Mouse (Mus musculus) lung, embryonic 14.5 days (tissue): Measurements from ENCODE around the gene Plekha4. TPM values are rescaled to one million over a fixed set of nuclear protein-coding genes. Genes with fewer than 3 reads are reported as not detected.

Experiments
- ATAC-seq: fragments of 200-750 bp; cut with Nextera tagmentation; 2 replicates; pipeline ENCODE4 v1.8.0; 2017; ENCODE audit warnings: mild to moderate bottlenecking, moderate TSS enrichment, moderate library complexity; ENCODE audit not compliant: insufficient read depth
- DNase-seq: peaks from one replicate; pipeline ENCODE4 v3.0.0-alpha.2; 2015
- H3K27ac ChIP-seq: fragments of 300-500 bp; sonication (generic); 2 replicates; pipeline ENCODE4 v1.5.1; 2014; ENCODE audit warnings: low read depth, mild to moderate bottlenecking, moderate library complexity
- H3K27me3 ChIP-seq: fragments of 300-500 bp; sonication (generic); 2 replicates; pipeline ENCODE4 v1.6.1; 2014; ENCODE audit warnings: low read length, control low read depth; ENCODE audit not compliant: insufficient read depth
- H3K36me3 ChIP-seq: fragments of 300-500 bp; sonication (generic); 2 replicates; pipeline ENCODE4 v1.6.1; 2014; ENCODE audit warnings: control low read depth; ENCODE audit not compliant: insufficient read depth
- H3K4me1 ChIP-seq: fragments of 300-500 bp; sonication (generic); 2 replicates; pipeline ENCODE4 v1.6.1; 2014; ENCODE audit warnings: antibody characterized with exemption, control low read depth; ENCODE audit not compliant: insufficient read depth
- H3K4me2 ChIP-seq: fragments of 300-500 bp; sonication (generic); 2 replicates; pipeline ENCODE4 v1.6.1; 2014; ENCODE audit warnings: mild to moderate bottlenecking
- H3K4me3 ChIP-seq: fragments of 300-500 bp; sonication (generic); 2 replicates; pipeline ENCODE4 v1.5.1; 2014; ENCODE audit warnings: low read depth, low read length
- H3K9ac ChIP-seq: fragments of 300-500 bp; sonication (generic); 2 replicates; pipeline ENCODE4 v1.6.1; 2014
- H3K9me3 ChIP-seq: fragments of 300-500 bp; sonication (generic); 2 replicates; pipeline ENCODE4 v1.6.1; 2016; ENCODE audit warnings: low read depth, low read length, control low read depth
- CTCF ChIP-seq: IDR thresholded peaks from 2 replicates; pipeline ENCODE4 v1.5.1; 2016; ENCODE audit warnings: antibody characterized with exemption, low read depth
- WGBS: fragments of 180-500 bp; shearing (Covaris S2); extraction: QIAGEN DNeasy Blood & Tissue Kit; methylation state at CpG from one replicate; pipeline ENCODE4 v1.1.7; 2014; 5-methylcytosine and 5-hydroxymethylcytosine counted together
- polyA plus RNA-seq: library from polyadenylated mRNA; unstranded; fragments of >200 nt; fragmentation: Nextera tagmentation; extraction: Ambion mirVana; gene quantifications from 2 replicates; pipeline ENCODE4 v1.2.1, GENCODE M21; 2014

The Plekha4 gene
- polyA plus RNA-seq, 1 experiment from 2014 or later = 1.9 TPM

DNA sequence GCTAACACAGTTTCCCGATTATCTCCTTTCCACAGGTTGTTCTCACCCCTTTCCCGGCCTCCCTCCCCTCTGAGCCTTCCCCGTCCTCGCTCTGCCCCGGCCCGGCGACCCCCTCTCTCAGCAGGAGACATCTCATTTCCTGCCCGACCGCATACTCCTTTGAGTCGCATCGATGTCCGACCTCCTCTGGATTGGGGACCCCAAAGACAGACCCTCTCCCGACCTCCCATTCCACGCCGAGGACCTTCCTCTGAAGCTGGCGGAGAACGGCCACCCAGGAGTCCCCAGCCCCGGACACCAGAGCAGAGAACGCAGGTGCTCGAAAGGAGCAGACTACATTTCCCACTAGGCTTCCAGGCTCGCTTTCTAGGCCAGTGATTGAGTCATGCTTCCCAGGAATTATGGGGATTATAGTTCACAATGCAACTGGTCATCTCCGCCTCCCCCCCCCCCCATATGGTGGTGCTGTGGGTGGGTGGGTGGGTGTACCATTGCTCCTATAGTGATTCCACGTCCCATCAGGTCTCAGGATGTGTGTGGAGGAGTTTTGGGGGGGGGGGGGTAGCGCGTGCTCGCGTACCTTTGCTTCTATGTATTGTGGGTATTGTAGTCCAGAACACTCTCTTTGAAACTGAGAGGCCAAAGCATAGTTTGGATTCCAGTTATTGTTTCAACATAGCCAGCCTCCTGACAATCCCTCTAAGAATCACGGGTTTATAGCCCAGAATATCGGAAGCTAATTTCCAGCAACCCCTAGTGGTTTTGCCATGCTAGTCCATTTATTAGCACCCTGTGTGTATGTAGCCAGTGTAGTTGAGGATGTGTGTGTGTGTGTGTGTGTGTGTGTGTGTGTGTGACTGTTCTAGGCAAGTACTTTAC is 12.3 kb downstream of the Plekha4 start:
- H3K4me1 ChIP-seq = peaks cover 5% of the 10 kb centered on the region; the same call in 1 of the 2 replicates
- 3% methylated on average over 29 of the region's 29 CpGs for WGBS

DNA sequence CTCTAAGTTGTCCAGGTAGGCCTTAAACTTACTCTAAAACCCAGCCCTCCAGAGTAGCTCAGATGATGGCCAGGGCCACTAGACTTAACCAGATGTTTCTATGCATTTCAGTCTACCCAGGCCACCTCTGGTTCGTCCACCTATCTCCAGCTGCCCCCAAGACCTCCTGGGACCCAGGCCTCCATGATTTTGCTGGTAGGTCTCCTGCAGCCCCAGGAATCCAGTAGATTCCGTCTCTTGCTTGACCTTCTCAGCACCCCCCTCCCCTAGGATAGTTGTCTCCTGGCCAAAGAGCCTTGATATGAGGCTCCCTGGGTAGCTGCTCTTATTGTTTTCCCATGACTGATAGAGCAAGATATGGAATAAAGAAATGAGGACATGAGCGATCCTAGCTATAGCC is 13.0 kb downstream of the Plekha4 start:
- ATAC-seq (no peak; the same call in 1 of the 2 replicates), DNase-seq (no peak)
- Histone ChIP-seq H3K27me3 (no peaks in the 10 kb centered on the region), H3K4me1 (peaks cover 5% of the 10 kb centered on the region; the same call in 1 of the 2 replicates), H3K27ac (no peak overlapping the region), H3K4me3 (no peak overlapping the region), H3K9me3 (no peaks in the 10 kb centered on the region), H3K4me2 (no peak overlapping the region), H3K36me3 (no peaks in the 10 kb centered on the region), H3K9ac (no peak overlapping the region)
- 82% methylated on average over 3 of the region's 3 CpGs for WGBS
- no peak for TF ChIP-seq CTCF

More for the DNA sequence above, 12.3 kb downstream of the Plekha4 start:
- Histone ChIP-seq H3K9ac (peak overlapping the region; percentile 45), H3K4me3 (peak overlapping the region; percentile 46), H3K27me3 (no peaks in the 10 kb centered on the region), H3K36me3 (no peaks in the 10 kb centered on the region), H3K4me2 (peak overlapping the region; percentile 73), H3K27ac (no peak overlapping the region), H3K9me3 (no peaks in the 10 kb centered on the region)
- ATAC-seq (peak; percentile 83), DNase-seq (peak; percentile 75)
- peak; percentile 55 for TF ChIP-seq CTCF

DNA sequence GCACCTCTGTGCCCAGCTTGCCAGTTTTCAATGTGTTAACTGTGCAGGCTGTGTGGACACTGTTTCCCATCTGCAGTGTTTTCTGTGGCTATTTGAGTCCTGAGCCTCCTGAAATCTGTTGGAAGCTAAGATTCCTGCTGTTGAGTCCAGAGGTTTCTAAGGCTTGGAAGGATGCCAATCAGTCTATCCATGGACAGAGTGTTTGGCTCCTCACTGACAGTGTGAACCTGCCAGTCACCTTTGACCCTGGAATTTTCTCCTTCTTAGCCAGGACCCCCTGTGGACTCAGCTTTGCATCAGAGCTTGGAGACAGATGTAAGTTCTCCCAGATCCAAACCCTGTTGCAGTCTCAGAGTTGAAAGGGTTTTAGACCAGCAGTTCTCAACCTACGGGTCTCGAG is 14.1 kb downstream of the Plekha4 start:
- Histone ChIP-seq H3K36me3 (no peaks in the 10 kb centered on the region), H3K9ac (no peak overlapping the region), H3K9me3 (no peaks in the 10 kb centered on the region), H3K4me2 (no peak overlapping the region), H3K27ac (no peak overlapping the region), H3K4me3 (no peak overlapping the region), H3K27me3 (no peaks in the 10 kb centered on the region), H3K4me1 (peaks cover 5% of the 10 kb centered on the region; the same call in 1 of the 2 replicates)
- TF ChIP-seq CTCF = no peak
- ATAC-seq = no peak
- 52% methylated on average over 2 of the region's 2 CpGs for WGBS
- no peak for DNase-seq

DNA sequence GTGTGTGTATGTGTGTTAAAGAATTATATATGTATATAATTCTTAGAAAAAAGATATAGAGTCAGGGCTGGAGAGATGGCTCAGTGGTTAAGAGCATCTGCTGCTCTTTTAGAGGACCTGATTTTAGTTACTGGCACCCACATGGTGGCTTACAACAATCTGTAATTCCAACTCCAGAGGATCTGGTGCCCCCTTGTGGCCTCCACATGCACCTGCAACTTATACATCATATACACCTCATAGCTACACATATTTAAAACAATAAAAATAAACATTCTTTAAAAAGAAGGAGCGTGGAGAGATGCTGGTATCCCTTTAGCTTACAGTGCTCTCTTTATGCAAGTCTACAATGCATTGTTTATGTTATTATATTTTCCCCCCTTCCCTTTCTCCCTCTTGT is 18.4 kb downstream of the Plekha4 start:
- no peak for ATAC-seq

DNA sequence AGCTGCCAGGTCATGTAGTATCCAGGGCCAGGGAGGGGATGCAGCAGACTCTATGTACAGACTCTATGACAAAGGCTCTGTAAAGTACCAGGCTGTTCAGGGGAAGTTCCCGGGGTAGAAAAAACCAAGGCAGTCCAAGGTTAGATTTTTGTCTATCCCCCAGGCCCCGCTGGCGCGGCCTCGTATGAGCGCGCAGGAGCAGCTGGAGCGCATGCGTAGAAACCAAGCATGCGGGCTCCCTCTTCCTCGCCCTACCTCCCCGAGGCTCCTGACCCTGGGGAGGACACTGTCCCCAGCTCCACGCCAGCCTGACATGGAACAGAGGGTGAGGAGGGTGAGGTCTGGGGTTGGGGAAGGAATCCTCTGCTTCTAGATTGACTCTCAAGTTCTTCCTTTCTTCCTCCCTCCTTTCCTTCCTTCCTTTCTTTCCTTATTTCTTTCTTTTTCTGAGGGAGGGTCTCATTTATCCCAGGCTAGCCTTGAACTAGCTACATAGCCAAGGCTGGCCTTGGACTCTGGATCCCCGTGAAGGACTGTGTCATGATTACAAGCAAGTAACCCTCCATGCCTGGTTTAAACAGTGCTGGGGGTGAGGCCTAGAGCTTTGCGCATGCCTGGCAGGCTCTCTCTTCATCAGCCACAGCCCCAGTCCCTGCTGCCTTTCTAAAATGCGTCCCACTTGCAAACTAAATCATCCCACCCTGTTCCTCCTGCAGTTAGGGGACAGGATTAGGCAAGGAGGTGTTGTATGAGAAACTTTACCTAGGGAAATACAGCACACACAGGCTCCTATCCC is 23.7 kb downstream of the Plekha4 start:
- DNase-seq = no peak
- TF ChIP-seq CTCF = no peak
- WGBS = 84% methylated on average over 16 of the region's 16 CpGs

More for the DNA sequence above, 18.4 kb downstream of the Plekha4 start:
- Histone ChIP-seq H3K4me2 (no peak overlapping the region), H3K9ac (no peak overlapping the region), H3K36me3 (no peaks in the 10 kb centered on the region), H3K9me3 (no peaks in the 10 kb centered on the region), H3K4me1 (no peaks in the 10 kb centered on the region), H3K27ac (no peak overlapping the region), H3K4me3 (no peak overlapping the region), H3K27me3 (no peaks in the 10 kb centered on the region)
- 76% methylated on average over 1 of the region's 1 CpGs for WGBS
- 0 out of 2 replicates have a peak, but pooled peaks have one; percentile 31 for TF ChIP-seq CTCF
- DNase-seq = no peak

DNA sequence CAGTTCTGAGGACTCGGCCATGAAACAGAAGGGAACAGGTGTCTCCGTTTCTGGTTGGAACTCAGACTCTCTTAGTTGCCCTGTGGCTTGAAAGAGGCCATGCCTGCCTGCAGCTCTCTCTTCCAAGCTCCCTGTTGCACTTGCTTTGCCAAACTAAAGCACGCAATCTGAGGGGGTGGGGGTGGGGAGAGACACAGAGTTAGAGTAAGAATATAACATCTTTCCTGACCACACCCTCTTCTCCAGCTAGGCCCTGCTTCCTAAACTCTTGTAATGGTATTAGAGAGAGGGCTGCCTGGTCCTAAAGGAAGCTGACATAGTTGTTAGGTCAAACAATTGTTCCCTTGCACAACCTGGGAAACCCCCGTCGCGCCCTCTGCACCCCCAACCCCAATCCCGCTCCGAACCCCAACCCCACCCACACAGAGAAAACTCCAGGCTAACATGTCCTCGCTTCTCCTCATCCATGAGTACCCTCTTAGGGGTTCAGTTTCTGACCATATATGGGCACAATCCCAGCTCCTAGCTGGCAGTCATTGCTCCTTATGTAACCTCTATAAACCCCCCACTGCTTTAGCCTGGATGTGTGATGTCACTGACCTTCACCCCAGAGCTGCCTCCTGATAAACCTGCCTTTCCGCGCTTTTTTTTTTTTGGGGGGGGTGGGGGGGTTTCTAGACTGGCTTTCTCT is 24.8 kb downstream of the Plekha4 start:
- Histone ChIP-seq H3K4me3 (no peak overlapping the region), H3K27ac (no peak overlapping the region), H3K9ac (no peak overlapping the region), H3K9me3 (no peaks in the 10 kb centered on the region), H3K4me2 (no peak overlapping the region), H3K4me1 (no peaks in the 10 kb centered on the region), H3K27me3 (no peaks in the 10 kb centered on the region), H3K36me3 (no peaks in the 10 kb centered on the region)
- ATAC-seq (no peak), DNase-seq (no peak)
- no peak for TF ChIP-seq CTCF
- 64% methylated on average over 11 of the region's 11 CpGs for WGBS

More for the DNA sequence above, 23.7 kb downstream of the Plekha4 start:
- no peaks in the 10 kb centered on the region for H3K9me3 ChIP-seq
- H3K9ac ChIP-seq = no peak overlapping the region
- no peak overlapping the region for H3K4me3 ChIP-seq
- no peak for ATAC-seq
- H3K27ac ChIP-seq = no peak overlapping the region
- no peaks in the 10 kb centered on the region for H3K36me3 ChIP-seq
- H3K4me1 ChIP-seq = no peaks in the 10 kb centered on the region
- H3K4me2 ChIP-seq = no peak overlapping the region
- H3K27me3 ChIP-seq = no peaks in the 10 kb centered on the region
